Mouse (Mus musculus) heart, postnatal 0 days (tissue): ENCODE measurements at regions not wholly inside any gene's neighbourhood (a gene's known extent, or its start where the extent isn't known, plus 50 kb on each side); places are given as distances from the start of the nearest gene placed in this dataset.

Experiments
- CTCF ChIP-seq: IDR thresholded peaks from 2 replicates; pipeline ENCODE4 v1.5.1; 2016; ENCODE audit warnings: antibody characterized with exemption, control low read depth, low read depth
- EP300 ChIP-seq: IDR thresholded peaks from 2 replicates; pipeline ENCODE4 v1.6.1; 2016; ENCODE audit warnings: antibody characterized with exemption, low read depth

- TF ChIP-seq CTCF, result no peak
- no peak for TF ChIP-seq EP300
Measured at GRCm38 (mm10) chrX:162241291-162241690, 81.8 kb upstream of the Nhs start.
